Mouse (Mus musculus) ovary, adult 10 weeks (tissue): ENCODE data around the gene Mtmr6. TPM values are rescaled to one million over a fixed set of nuclear protein-coding genes. Genes with fewer than 3 reads are reported as not detected.

Experiments used
- polyA plus RNA-seq: library from polyadenylated mRNA; stranded (reverse); fragments of 350-450 nt; fragmentation: Illumina TruSeq; extraction: RNeasy Lipid Tissue Mini Kit (QIAGEN cat#74804); gene quantifications from one replicate; pipeline ENCODE4 v1.2.3, GENCODE M21; 2014

The Mtmr6 gene
- polyA plus RNA-seq = 104 TPM

GRCm38 (mm10) chr14:60264990-60265876 lies at the start of gene Mtmr6:
Mtmr6 (plus strand) TSS chr14:60265228.

GRCm38 (mm10) chr14:60251281-60252003 lies 13.6 kb upstream of the Mtmr6 start, which contains the start of the genes Nupl1 and Gm49336:
Nupl1 (minus strand) TSS chr14:60251431.
Gm49336 (minus strand) TSS chr14:60251507.

Other genes starting within 250 kb of the Mtmr6 start
- 1.2 TPM for gene Atp8a2, start 68.0 kb upstream of the Mtmr6 start, polyA plus RNA-seq
- not detected for gene Nupl1, start 13.8 kb upstream of the Mtmr6 start, polyA plus RNA-seq
- 138 TPM for gene Gm49336, start 13.7 kb upstream of the Mtmr6 start, polyA plus RNA-seq
- gene Amer2, start 108.0 kb downstream of the Mtmr6 start, polyA plus RNA-seq = 1.1 TPM